Mouse (Mus musculus) cerebellum, adult 2 months (tissue): ENCODE measurements around the gene Nfx1.

ENCODE experiments used
- CTCF ChIP-seq: fragments of 200-500 bp; IDR thresholded peaks from 2 replicates; pipeline ENCODE4 v1.5.1; 2011; ENCODE audit warnings: low read depth, mild to moderate bottlenecking, control low read depth, low read length, moderate library complexity, borderline replicate concordance; ENCODE audit not compliant: insufficient read depth
- POLR2A ChIP-seq: fragments of 200-500 bp; IDR thresholded peaks from 2 replicates; pipeline ENCODE4 v1.6.1; 2011; ENCODE audit warnings: low read length, control low read depth, borderline replicate concordance; ENCODE audit not compliant: insufficient read depth

GRCm38 (mm10) chr4:41057361-41057760 is 86.7 kb downstream of the Nfx1 start:
- TF ChIP-seq POLR2A (no peak), CTCF (no peak)
